Mouse (Mus musculus): ENCODE measurements at regions not wholly inside any gene's neighbourhood (a gene's known extent, or its start where the extent isn't known, plus 50 kb on each side); places are given as distances from the start of the nearest gene placed in this dataset.

- H3K4me3 ChIP-seq (ENCODE audit: low read depth, low read length) = no peak overlapping the region
- no peaks in the 10 kb centered on the region for H3K9me3 ChIP-seq (ENCODE audit: control insufficient read depth, low read length)
- DNase-seq (ENCODE audit: low spot score) = no peak
- H3K27me3 ChIP-seq (ENCODE audit: control insufficient read depth, insufficient read depth, low read length) = peaks cover 13% of the 10 kb centered on the region
- no peak overlapping the region for H3K4me2 ChIP-seq (replicated peaks; ENCODE audit: low read depth, low read length)
- H3K27ac ChIP-seq (ENCODE audit: low read depth, low read length) = no peak overlapping the region
- H3K36me3 ChIP-seq (ENCODE audit: control insufficient read depth, insufficient read depth, low read length) = no peaks in the 10 kb centered on the region
- WGBS = 68% methylated on average over 7 of the region's 7 CpGs
- no peaks in the 10 kb centered on the region for H3K4me1 ChIP-seq (replicated peaks; ENCODE audit: control insufficient read depth, insufficient read depth, low read length)
- no peak overlapping the region for H3K9ac ChIP-seq (ENCODE audit: low read depth, low read length)
- no peak for ATAC-seq (ENCODE audit: low FRiP score)
Measured at GRCm38 (mm10) chr5:101295941-101296340, 368.9 kb downstream of the Nkx6-1 start.

GRCm38 (mm10) chr5:101294031-101294430, 370.8 kb downstream of the Nkx6-1 start:
- no peak overlapping the region for H3K4me2 ChIP-seq (replicated peaks; ENCODE audit: low read depth, low read length)
- H3K27ac ChIP-seq (ENCODE audit: low read depth, low read length) = no peak overlapping the region
- H3K9ac ChIP-seq (ENCODE audit: low read depth, low read length) = no peak overlapping the region
- ATAC-seq (ENCODE audit: low FRiP score) = no peak
- peaks cover 10% of the 10 kb centered on the region for H3K27me3 ChIP-seq (ENCODE audit: control insufficient read depth, insufficient read depth, low read length)
- no peaks in the 10 kb centered on the region for H3K4me1 ChIP-seq (replicated peaks; ENCODE audit: control insufficient read depth, insufficient read depth, low read length)
- WGBS = 58% methylated on average over 3 of the region's 3 CpGs
- DNase-seq (ENCODE audit: low spot score) = no peak
- H3K36me3 ChIP-seq (ENCODE audit: control insufficient read depth, insufficient read depth, low read length) = no peaks in the 10 kb centered on the region
- H3K4me3 ChIP-seq (ENCODE audit: low read depth, low read length) = no peak overlapping the region
- H3K9me3 ChIP-seq (ENCODE audit: control insufficient read depth, low read length) = no peaks in the 10 kb centered on the region

- H3K9me3 ChIP-seq (ENCODE audit: control insufficient read depth, low read length) = no peaks in the 10 kb centered on the region
- no peak overlapping the region for H3K27ac ChIP-seq (ENCODE audit: low read depth, low read length)
- H3K4me1 ChIP-seq (replicated peaks; ENCODE audit: control insufficient read depth, insufficient read depth, low read length) = no peaks in the 10 kb centered on the region
- no peak overlapping the region for H3K9ac ChIP-seq (ENCODE audit: low read depth, low read length)
- no peak overlapping the region for H3K4me2 ChIP-seq (replicated peaks; ENCODE audit: low read depth, low read length)
- no peaks in the 10 kb centered on the region for H3K36me3 ChIP-seq (ENCODE audit: control insufficient read depth, insufficient read depth, low read length)
- H3K4me3 ChIP-seq (ENCODE audit: low read depth, low read length) = no peak overlapping the region
- 67% methylated on average over 6 of the region's 6 CpGs for WGBS
- no peaks in the 10 kb centered on the region for H3K27me3 ChIP-seq (ENCODE audit: control insufficient read depth, insufficient read depth, low read length)
- DNase-seq (ENCODE audit: low spot score) (peak; percentile 56), ATAC-seq (ENCODE audit: low FRiP score) (no peak)
Measured at GRCm38 (mm10) chr5:101288358-101288757, 376.4 kb downstream of the Nkx6-1 start.

GRCm38 (mm10) chr5:101285941-101286340, 378.9 kb downstream of the Nkx6-1 start:
- Histone ChIP-seq H3K4me2 (replicated peaks; ENCODE audit: low read depth, low read length) (no peak overlapping the region), H3K9ac (ENCODE audit: low read depth, low read length) (no peak overlapping the region), H3K36me3 (ENCODE audit: control insufficient read depth, insufficient read depth, low read length) (no peaks in the 10 kb centered on the region), H3K4me3 (ENCODE audit: low read depth, low read length) (no peak overlapping the region), H3K27me3 (ENCODE audit: control insufficient read depth, insufficient read depth, low read length) (no peaks in the 10 kb centered on the region), H3K9me3 (ENCODE audit: control insufficient read depth, low read length) (no peaks in the 10 kb centered on the region), H3K27ac (ENCODE audit: low read depth, low read length) (no peak overlapping the region), H3K4me1 (replicated peaks; ENCODE audit: control insufficient read depth, insufficient read depth, low read length) (no peaks in the 10 kb centered on the region)
- ATAC-seq (ENCODE audit: low FRiP score) (no peak), DNase-seq (ENCODE audit: low spot score) (no peak)
- WGBS = 77% methylated on average over 7 of the region's 7 CpGs

GRCm38 (mm10) chr5:101250474-101250873, 405.0 kb downstream of the Gpat3 start:
- Histone ChIP-seq H3K36me3 (ENCODE audit: control insufficient read depth, insufficient read depth, low read length) (no peaks in the 10 kb centered on the region), H3K9me3 (ENCODE audit: control insufficient read depth, low read length) (no peaks in the 10 kb centered on the region), H3K9ac (ENCODE audit: low read depth, low read length) (no peak overlapping the region), H3K27me3 (ENCODE audit: control insufficient read depth, insufficient read depth, low read length) (no peaks in the 10 kb centered on the region), H3K4me2 (replicated peaks; ENCODE audit: low read depth, low read length) (no peak overlapping the region), H3K4me3 (ENCODE audit: low read depth, low read length) (no peak overlapping the region), H3K27ac (ENCODE audit: low read depth, low read length) (no peak overlapping the region), H3K4me1 (replicated peaks; ENCODE audit: control insufficient read depth, insufficient read depth, low read length) (no peaks in the 10 kb centered on the region)
- WGBS = 94% methylated on average over 3 of the region's 3 CpGs
- DNase-seq (ENCODE audit: low spot score) (no peak), ATAC-seq (ENCODE audit: low FRiP score) (no peak)

- no peak overlapping the region for H3K4me2 ChIP-seq (replicated peaks; ENCODE audit: low read depth, low read length)
- no peaks in the 10 kb centered on the region for H3K27me3 ChIP-seq (ENCODE audit: control insufficient read depth, insufficient read depth, low read length)
- H3K36me3 ChIP-seq (ENCODE audit: control insufficient read depth, insufficient read depth, low read length) = no peaks in the 10 kb centered on the region
- no peak overlapping the region for H3K9ac ChIP-seq (ENCODE audit: low read depth, low read length)
- no peak overlapping the region for H3K27ac ChIP-seq (ENCODE audit: low read depth, low read length)
- H3K4me3 ChIP-seq (ENCODE audit: low read depth, low read length) = no peak overlapping the region
- 91% methylated on average over 2 of the region's 2 CpGs for WGBS
- no peak for DNase-seq (ENCODE audit: low spot score)
- no peaks in the 10 kb centered on the region for H3K9me3 ChIP-seq (ENCODE audit: control insufficient read depth, low read length)
- ATAC-seq (ENCODE audit: low FRiP score) = no peak
- H3K4me1 ChIP-seq (replicated peaks; ENCODE audit: control insufficient read depth, insufficient read depth, low read length) = no peaks in the 10 kb centered on the region
Measured at GRCm38 (mm10) chr5:101242651-101243050, 397.1 kb downstream of the Gpat3 start.

GRCm38 (mm10) chr5:101239298-101240118, 394.0 kb downstream of the Gpat3 start:
- DNase-seq (ENCODE audit: low spot score) (no peak), ATAC-seq (ENCODE audit: low FRiP score) (no peak)
- Histone ChIP-seq H3K4me2 (replicated peaks; ENCODE audit: low read depth, low read length) (no peak overlapping the region), H3K36me3 (ENCODE audit: control insufficient read depth, insufficient read depth, low read length) (no peaks in the 10 kb centered on the region), H3K9me3 (ENCODE audit: control insufficient read depth, low read length) (no peaks in the 10 kb centered on the region), H3K9ac (ENCODE audit: low read depth, low read length) (no peak overlapping the region), H3K4me1 (replicated peaks; ENCODE audit: control insufficient read depth, insufficient read depth, low read length) (no peaks in the 10 kb centered on the region), H3K4me3 (ENCODE audit: low read depth, low read length) (no peak overlapping the region), H3K27me3 (ENCODE audit: control insufficient read depth, insufficient read depth, low read length) (no peaks in the 10 kb centered on the region), H3K27ac (ENCODE audit: low read depth, low read length) (no peak overlapping the region)
- WGBS = 85% methylated on average over 16 of the region's 16 CpGs

GRCm38 (mm10) chr5:101236163-101236693, 390.7 kb downstream of the Gpat3 start:
- Histone ChIP-seq H3K27ac (ENCODE audit: low read depth, low read length) (no peak overlapping the region), H3K9ac (ENCODE audit: low read depth, low read length) (no peak overlapping the region), H3K4me1 (replicated peaks; ENCODE audit: control insufficient read depth, insufficient read depth, low read length) (no peaks in the 10 kb centered on the region), H3K27me3 (ENCODE audit: control insufficient read depth, insufficient read depth, low read length) (no peaks in the 10 kb centered on the region), H3K36me3 (ENCODE audit: control insufficient read depth, insufficient read depth, low read length) (no peaks in the 10 kb centered on the region), H3K4me2 (replicated peaks; ENCODE audit: low read depth, low read length) (no peak overlapping the region), H3K4me3 (ENCODE audit: low read depth, low read length) (no peak overlapping the region), H3K9me3 (ENCODE audit: control insufficient read depth, low read length) (no peaks in the 10 kb centered on the region)
- DNase-seq (ENCODE audit: low spot score) (no peak), ATAC-seq (ENCODE audit: low FRiP score) (no peak)
- WGBS = 83% methylated on average over 9 of the region's 9 CpGs

GRCm38 (mm10) chr5:101222390-101222789, 376.9 kb downstream of the Gpat3 start:
- no peaks in the 10 kb centered on the region for H3K27me3 ChIP-seq (ENCODE audit: control insufficient read depth, insufficient read depth, low read length)
- WGBS = 94% methylated on average over 10 of the region's 10 CpGs
- no peak for DNase-seq (ENCODE audit: low spot score)
- H3K9me3 ChIP-seq (ENCODE audit: control insufficient read depth, low read length) = no peaks in the 10 kb centered on the region
- no peak overlapping the region for H3K4me2 ChIP-seq (replicated peaks; ENCODE audit: low read depth, low read length)
- no peak overlapping the region for H3K27ac ChIP-seq (ENCODE audit: low read depth, low read length)
- no peak overlapping the region for H3K4me3 ChIP-seq (ENCODE audit: low read depth, low read length)
- no peaks in the 10 kb centered on the region for H3K36me3 ChIP-seq (ENCODE audit: control insufficient read depth, insufficient read depth, low read length)
- no peak overlapping the region for H3K9ac ChIP-seq (ENCODE audit: low read depth, low read length)
- no peak for ATAC-seq (ENCODE audit: low FRiP score)
- no peaks in the 10 kb centered on the region for H3K4me1 ChIP-seq (replicated peaks; ENCODE audit: control insufficient read depth, insufficient read depth, low read length)

Measured in hindbrain, embryonic 11.5 days (tissue).